Mouse (Mus musculus) bone marrow, adult 2 months (tissue): ENCODE results near the gene Zfp697.
"Not testable (repeated sequence)": the region's sequence is repeated elsewhere in the genome, so short reads cannot be mapped to it uniquely, and the experiment has no call there.

ENCODE experiments used
- CTCF ChIP-seq: fragments of 200-500 bp; IDR thresholded peaks from 2 replicates; pipeline ENCODE4 v1.5.1; 2011; ENCODE audit warnings: low read length, control low read depth; ENCODE audit not compliant: control insufficient read depth, insufficient read depth
- POLR2A ChIP-seq: fragments of 200-500 bp; IDR thresholded peaks from 2 replicates; pipeline ENCODE4 v1.6.1; 2011; ENCODE audit warnings: low read depth, mild to moderate bottlenecking, control low read depth, low read length, borderline replicate concordance; ENCODE audit not compliant: control insufficient read depth

- not testable (repeated sequence) for TF ChIP-seq CTCF, POLR2A
Observed at GRCm38 (mm10) chr3:98741043-98741442, 358.8 kb downstream of the Zfp697 start.
